Mouse (Mus musculus) layer of hippocampus, adult 11-12 months (tissue): ENCODE measurements around the gene Aspscr1.
"Not testable (repeated sequence)": the region's sequence is repeated elsewhere in the genome, so short reads cannot be mapped to it uniquely, and the experiment has no call there.

ENCODE experiments used
- DNase-seq: peaks from one replicate; pipeline ENCODE4 v3.0.0; 2022; ENCODE audit warnings: low spot score

Aspscr1 gene

GRCm38 (mm10) chr11:120713580-120714518 lies 41.1 kb downstream of the Aspscr1 start, which contains the start of the genes Cenpx and Lrrc45:
Gene Cenpx, minus strand, starts transcription at chr11:120713738.
Gene Lrrc45, plus strand, starts transcription at chr11:120713925.
- DNase-seq: peak; percentile 98

- no peak for DNase-seq
These were observed 41.8 kb downstream of the Aspscr1 start for GRCm38 (mm10) chr11:120714546-120714945.

GRCm38 (mm10) chr11:120715131-120715530 lies 42.4 kb downstream of the Aspscr1 start:
- DNase-seq: no peak

- no peak for DNase-seq
These were observed 46.5 kb downstream of the Aspscr1 start for GRCm38 (mm10) chr11:120719242-120719641.

GRCm38 (mm10) chr11:120719841-120720376 lies 47.1 kb downstream of the Aspscr1 start:
- no peak for DNase-seq

- DNase-seq: peak; percentile 87
These were observed 47.7 kb downstream of the Aspscr1 start for GRCm38 (mm10) chr11:120720450-120720849.

GRCm38 (mm10) chr11:120721124-120722066 lies 48.6 kb downstream of the Aspscr1 start, which contains the start of gene Rac3:
Gene Rac3, plus strand, starts transcription at chr11:120721470.
- peak; percentile 62 for DNase-seq

GRCm38 (mm10) chr11:120722067-120722630 lies 49.4 kb downstream of the Aspscr1 start:
- DNase-seq: no peak

GRCm38 (mm10) chr11:120722761-120723382 lies 50.1 kb downstream of the Aspscr1 start:
- no peak for DNase-seq

GRCm38 (mm10) chr11:120723509-120723908 lies 50.7 kb downstream of the Aspscr1 start:
- DNase-seq: no peak

- no peak for DNase-seq
These were observed 53.7 kb downstream of the Aspscr1 start for GRCm38 (mm10) chr11:120726243-120727168.

GRCm38 (mm10) chr11:120727169-120727527 lies 54.4 kb downstream of the Aspscr1 start, which contains the start of gene Dcxr:
Gene Dcxr, minus strand, starts transcription at chr11:120727281.
- DNase-seq: peak; percentile 86

GRCm38 (mm10) chr11:120727564-120727963 lies 54.8 kb downstream of the Aspscr1 start:
- no peak for DNase-seq

GRCm38 (mm10) chr11:120728530-120729240 lies 55.9 kb downstream of the Aspscr1 start:
- DNase-seq: no peak

GRCm38 (mm10) chr11:120729432-120730050 lies 56.8 kb downstream of the Aspscr1 start:
- DNase-seq: not testable (repeated sequence)

GRCm38 (mm10) chr11:120730331-120730870 lies 57.6 kb downstream of the Aspscr1 start:
- no peak for DNase-seq

GRCm38 (mm10) chr11:120731395-120731794 lies 58.6 kb downstream of the Aspscr1 start:
- no peak for DNase-seq

- no peak for DNase-seq
These were observed 59.3 kb downstream of the Aspscr1 start, which contains the start of gene Cbr2 for GRCm38 (mm10) chr11:120731858-120732680. Gene Cbr2, minus strand, starts transcription at chr11:120732114.
